Mouse (Mus musculus) heart, embryonic 10.5 days (tissue): ENCODE measurements around the gene Gm28778. TPM values are rescaled to one million over a fixed set of nuclear protein-coding genes. Genes with fewer than 3 reads are reported as not detected.
"Not testable (repeated sequence)": the region's sequence is repeated elsewhere in the genome, so short reads cannot be mapped to it uniquely, and the experiment has no call there.

Source experiments
- DNase-seq: peaks from one replicate; pipeline ENCODE4 v3.0.0-alpha.2; 2017; ENCODE audit warnings: low spot score
- H3K27ac ChIP-seq: fragments of 300-500 bp; sonication (generic); 2 replicates; pipeline ENCODE4 v1.5.1; 2016; ENCODE audit warnings: mild to moderate bottlenecking
- H3K27me3 ChIP-seq: fragments of 300-500 bp; sonication (generic); 2 replicates; pipeline ENCODE4 v1.6.1; 2016; ENCODE audit warnings: mild to moderate bottlenecking; ENCODE audit not compliant: poor library complexity, insufficient read depth, severe bottlenecking
- H3K36me3 ChIP-seq: fragments of 300-500 bp; sonication (generic); 2 replicates; pipeline ENCODE4 v1.6.1; 2016; ENCODE audit warnings: mild to moderate bottlenecking, moderate library complexity
- H3K4me1 ChIP-seq: fragments of 300-500 bp; sonication (generic); 2 replicates; pipeline ENCODE4 v1.6.1; 2016; ENCODE audit warnings: mild to moderate bottlenecking
- H3K4me3 ChIP-seq: fragments of 300-500 bp; sonication (generic); 2 replicates; pipeline ENCODE4 v1.5.1; 2016; ENCODE audit warnings: mild to moderate bottlenecking, moderate library complexity
- H3K9me3 ChIP-seq: fragments of 300-500 bp; sonication (generic); 2 replicates; pipeline ENCODE4 v1.6.1; 2016; ENCODE audit warnings: mild to moderate bottlenecking, moderate library complexity
- WGBS: fragments of 180-500 bp; shearing (Covaris S2); methylation state at CpG from one replicate; pipeline ENCODE4 v1.1.7; 2016; 5-methylcytosine and 5-hydroxymethylcytosine counted together
- polyA plus RNA-seq: library from polyadenylated mRNA; unstranded; fragments of >200 nt; fragmentation: Nextera tagmentation; extraction: Ambion mirVana; gene quantifications from 2 replicates; pipeline ENCODE4 v1.2.1, GENCODE M21; 2016

Gm28778 gene
- polyA plus RNA-seq, result not detected in 2 replicates

DNA sequence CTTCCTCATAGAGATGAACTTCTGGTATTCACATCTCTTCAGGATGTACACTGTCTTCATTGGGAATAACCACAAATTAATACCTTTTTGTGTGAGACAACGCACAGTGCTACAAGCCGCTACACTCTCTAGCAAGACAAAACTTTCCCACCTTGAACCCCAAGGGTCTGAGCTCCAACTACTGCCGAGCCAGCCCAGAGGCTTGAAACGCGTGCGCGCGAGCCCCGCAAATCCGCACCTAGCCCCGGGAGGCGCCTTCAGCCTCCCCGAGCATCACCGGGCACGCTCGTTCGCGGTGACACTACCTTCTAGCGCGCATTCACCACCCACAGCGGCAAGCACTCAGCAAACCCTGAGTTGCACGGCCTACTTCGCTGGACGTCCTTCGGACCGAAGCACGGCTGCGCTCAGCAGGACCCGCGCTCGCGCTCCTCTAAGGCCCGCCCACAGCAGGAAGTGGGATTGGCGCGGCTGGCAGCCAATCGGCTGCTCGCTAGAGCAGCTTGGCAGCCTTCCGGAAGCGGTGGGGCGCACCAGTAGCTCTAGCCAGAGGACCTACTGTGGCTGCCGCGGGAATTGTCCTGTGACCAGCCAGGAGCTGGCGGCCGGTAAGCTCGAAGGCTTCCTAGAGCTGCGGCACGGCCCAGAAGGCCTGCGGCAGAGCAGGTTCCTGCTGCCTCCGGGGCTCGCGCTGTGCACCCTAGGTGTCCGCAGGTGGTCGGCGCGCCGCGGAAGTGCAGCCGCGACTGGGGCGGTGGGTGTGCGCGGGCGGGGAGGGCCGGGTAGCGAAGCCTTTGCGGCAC is at the start of gene Gm28778, which contains the start of the genes Pms1 and Ormdl1:
Gene Gm28778, plus strand, starts transcription at position 531 of the 803 bp plus-strand sequence.
Gene Pms1, minus strand, starts transcription at position 438 of the 803 bp plus-strand sequence.
Gene Ormdl1, plus strand, starts transcription at position 515 of the 803 bp plus-strand sequence.
- DNase-seq, result peak; percentile 97
- Histone ChIP-seq H3K27me3 (no peaks in the 10 kb centered on the region), H3K36me3 (peaks cover 10% of the 10 kb centered on the region; the same call in 1 of the 2 replicates), H3K4me3 (peak within 1 kb of the TSS; percentile 82), H3K27ac (peak within 1 kb of the TSS; percentile 95), H3K4me1 (no peaks in the 10 kb centered on the region), H3K9me3 (no peaks in the 10 kb centered on the region)
- WGBS, result under 1% methylated on average over 66 of the region's 66 CpGs

DNA sequence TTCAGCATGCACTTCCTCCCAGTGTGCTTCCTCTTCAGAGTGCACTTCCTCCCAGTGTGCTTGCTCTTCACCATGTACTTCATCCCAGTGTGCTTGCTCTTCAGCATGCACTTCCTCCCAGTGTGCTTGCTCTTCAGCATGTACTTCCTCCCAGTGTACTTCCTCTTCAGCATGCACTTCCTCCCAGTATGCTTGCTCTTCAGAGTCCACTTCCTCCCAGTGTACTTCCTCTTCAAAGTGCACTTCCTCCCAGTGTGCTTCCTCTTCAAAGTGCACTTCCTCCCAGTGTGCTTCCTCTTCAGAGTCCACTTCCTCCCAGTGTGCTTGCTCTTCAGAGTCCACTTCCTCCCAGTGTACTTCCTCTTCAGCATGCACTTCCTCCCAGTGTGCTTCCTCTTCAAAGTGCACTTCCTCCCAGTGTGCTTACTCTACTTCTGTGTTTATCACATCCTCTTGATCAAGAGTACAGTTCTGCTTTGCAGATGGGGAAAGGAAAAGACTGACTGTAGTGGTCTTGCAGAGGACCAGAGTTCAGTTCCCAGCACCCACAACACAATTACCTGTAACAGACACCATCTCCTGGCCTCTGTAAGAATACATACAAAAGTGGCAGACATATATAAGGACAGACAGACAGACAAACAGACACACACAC is 31.8 kb upstream of the Gm28778 start:
- not testable (repeated sequence) for H3K4me3 ChIP-seq, H3K4me1 ChIP-seq, H3K27me3 ChIP-seq, H3K27ac ChIP-seq, DNase-seq, H3K9me3 ChIP-seq
- H3K36me3 ChIP-seq, result peaks cover 13% of the 10 kb centered on the region

DNA sequence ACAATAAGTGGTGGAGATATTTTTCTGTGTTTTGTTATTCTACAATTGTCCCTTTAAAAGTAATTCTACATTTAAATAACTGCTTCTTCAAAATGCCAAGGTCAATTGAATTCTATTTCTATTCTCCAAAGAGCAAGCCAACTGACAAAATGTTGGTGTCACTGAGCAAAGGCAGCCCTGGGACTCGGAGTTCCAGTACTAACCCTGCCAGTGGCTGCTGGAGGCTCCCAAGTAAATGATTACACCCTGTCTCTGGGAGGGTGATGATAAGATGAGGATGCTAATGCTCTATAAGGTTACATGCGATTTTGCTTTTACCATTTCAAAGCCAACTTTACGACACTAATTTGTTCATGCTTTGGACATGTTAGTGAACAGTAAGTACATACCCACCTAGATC is 27.0 kb upstream of the Gm28778 start:
- no peaks in the 10 kb centered on the region for H3K4me1 ChIP-seq
- H3K4me3 ChIP-seq, result no peak overlapping the region
- H3K9me3 ChIP-seq, result no peaks in the 10 kb centered on the region
- no peaks in the 10 kb centered on the region for H3K27me3 ChIP-seq
- peaks cover 8% of the 10 kb centered on the region for H3K36me3 ChIP-seq
- 65% methylated on average over 3 of the region's 3 CpGs for WGBS
- H3K27ac ChIP-seq, result no peak overlapping the region
- no peak for DNase-seq

DNA sequence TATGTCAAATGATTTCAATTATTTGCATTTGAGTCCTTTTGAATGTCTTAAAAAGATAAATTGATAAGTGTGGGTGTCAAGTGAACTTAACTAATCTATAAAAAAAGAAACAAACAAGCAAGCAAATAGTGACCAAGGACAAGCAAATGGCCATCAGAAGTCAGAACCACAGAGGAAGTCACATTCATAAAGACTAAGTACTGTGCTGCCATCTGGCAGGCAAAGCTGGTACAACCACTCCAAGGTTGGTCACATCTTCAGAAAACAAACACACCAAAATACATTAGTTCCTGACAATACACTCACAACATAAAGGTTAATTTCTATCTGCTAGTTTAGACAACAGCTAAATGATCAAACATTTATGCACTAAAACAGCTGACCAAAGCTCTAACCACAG is 24.3 kb upstream of the Gm28778 start:
- Histone ChIP-seq H3K27me3 (no peaks in the 10 kb centered on the region), H3K4me3 (no peak overlapping the region), H3K36me3 (0 out of 2 replicates have a peak, but pooled peaks cover 2% of the 10 kb centered on the region), H3K4me1 (no peaks in the 10 kb centered on the region), H3K27ac (no peak overlapping the region), H3K9me3 (no peaks in the 10 kb centered on the region)
- DNase-seq, result no peak

DNA sequence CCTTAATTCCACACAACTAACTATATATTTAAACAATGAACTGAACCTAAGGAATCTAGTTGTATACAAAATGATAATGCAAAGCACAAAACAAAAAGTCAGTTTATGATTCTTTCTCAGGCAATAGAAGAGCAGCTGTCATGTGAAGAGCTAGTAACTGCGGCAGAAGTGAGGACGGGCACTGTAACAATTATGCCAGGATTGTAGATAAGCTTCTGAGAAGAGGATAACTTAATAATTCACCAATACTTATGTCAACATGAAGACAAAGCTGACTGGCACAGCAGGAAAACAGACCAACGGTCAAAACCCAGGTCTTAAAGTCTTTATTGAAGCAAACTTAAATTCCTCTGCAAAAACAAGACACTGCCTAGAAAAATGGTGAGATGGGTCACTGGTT is 5.7 kb upstream of the Gm28778 start:
- WGBS, result 76% methylated on average over 3 of the region's 3 CpGs
- H3K27ac ChIP-seq, result no peak overlapping the region
- H3K36me3 ChIP-seq, result peaks cover 10% of the 10 kb centered on the region; the same call in 1 of the 2 replicates
- no peak for DNase-seq
- no peaks in the 10 kb centered on the region for H3K27me3 ChIP-seq
- H3K4me3 ChIP-seq, result no peak overlapping the region
- H3K9me3 ChIP-seq, result peaks cover 2% of the 10 kb centered on the region; the same call in 1 of the 2 replicates
- H3K4me1 ChIP-seq, result no peaks in the 10 kb centered on the region

DNA sequence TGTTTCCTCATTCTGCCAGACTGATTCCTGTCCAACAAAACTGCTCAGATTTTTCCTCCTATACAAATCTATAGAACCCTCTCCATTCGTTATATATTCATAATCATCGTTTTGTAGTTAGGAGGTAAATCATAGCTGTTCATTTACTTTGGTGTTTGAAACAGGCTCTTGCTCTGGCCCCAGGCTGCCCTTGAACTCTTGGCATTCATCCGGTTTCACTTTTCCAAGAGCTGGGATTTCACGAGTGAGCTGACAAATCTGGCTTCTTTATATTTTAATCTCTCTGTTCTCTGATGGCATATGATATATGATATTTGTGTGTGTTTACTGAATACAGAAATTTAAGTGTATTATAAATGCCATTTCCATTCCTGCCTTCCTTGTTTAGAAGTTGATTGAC is 3.6 kb downstream of the Gm28778 start:
- Histone ChIP-seq H3K4me3 (no peak overlapping the region), H3K4me1 (no peaks in the 10 kb centered on the region), H3K27me3 (no peaks in the 10 kb centered on the region), H3K27ac (no peak overlapping the region), H3K9me3 (no peaks in the 10 kb centered on the region), H3K36me3 (peaks cover 8% of the 10 kb centered on the region; the same call in 1 of the 2 replicates)
- WGBS, result 85% methylated on average over 4 of the region's 4 CpGs
- DNase-seq, result no peak

DNA sequence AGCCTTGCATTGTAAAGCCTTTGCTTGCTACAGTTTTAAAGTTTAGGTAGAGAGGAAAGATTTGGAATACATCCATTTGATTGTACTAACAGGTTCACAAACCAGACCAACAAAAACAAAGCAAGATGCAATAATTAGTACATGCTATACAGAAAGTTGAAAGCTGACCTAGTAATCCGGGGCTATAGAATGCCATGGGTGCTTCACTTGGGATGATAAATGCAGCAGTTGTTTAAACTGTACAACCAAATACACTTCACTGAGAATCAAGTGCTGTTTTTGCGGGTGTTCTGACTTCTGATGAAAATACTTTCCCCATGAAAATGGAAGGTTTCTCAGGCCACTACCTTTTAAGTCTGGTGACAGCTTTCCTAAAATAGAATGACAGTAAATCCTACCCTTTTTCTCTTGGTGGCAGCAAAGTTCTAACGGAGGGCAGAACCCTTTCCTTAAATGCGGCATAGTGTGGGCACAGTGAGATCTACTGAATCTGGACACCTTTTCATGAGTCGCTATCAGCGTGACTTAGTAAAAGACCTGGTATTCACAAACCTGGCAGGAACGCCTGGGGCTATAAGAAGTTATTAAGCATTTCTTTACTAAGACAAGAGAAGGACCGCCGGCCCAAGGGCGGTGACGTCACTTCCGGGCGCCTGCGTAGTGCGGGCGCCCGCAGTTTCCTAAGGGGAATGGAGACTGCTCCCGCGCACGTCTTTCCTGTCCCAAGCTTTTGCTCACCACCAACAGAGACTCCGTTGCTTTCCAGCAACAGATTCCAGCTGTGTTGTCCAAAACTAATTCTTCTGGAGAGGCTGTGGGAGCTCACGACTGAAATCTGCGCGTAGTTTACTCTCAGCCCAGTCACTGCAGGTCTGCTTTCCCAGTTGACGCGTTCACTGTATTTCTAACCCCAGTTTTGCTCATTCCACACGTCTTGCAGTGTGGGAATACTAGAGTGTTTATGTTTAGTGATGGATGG is 16.4 kb downstream of the Gm28778 start, which contains the start of gene Osgepl1:
Gene Osgepl1, plus strand, starts transcription at position 636 of the 979 bp plus-strand sequence.
- Histone ChIP-seq H3K9me3 (no peaks in the 10 kb centered on the region), H3K36me3 (peaks cover 17% of the 10 kb centered on the region), H3K4me3 (peak within 1 kb of the TSS; percentile 76), H3K4me1 (no peaks in the 10 kb centered on the region; the same call in 1 of the 2 replicates), H3K27me3 (no peaks in the 10 kb centered on the region), H3K27ac (peak within 1 kb of the TSS; percentile 94)
- DNase-seq, result peak; percentile 89
- 3% methylated on average over 27 of the region's 27 CpGs for WGBS

DNA sequence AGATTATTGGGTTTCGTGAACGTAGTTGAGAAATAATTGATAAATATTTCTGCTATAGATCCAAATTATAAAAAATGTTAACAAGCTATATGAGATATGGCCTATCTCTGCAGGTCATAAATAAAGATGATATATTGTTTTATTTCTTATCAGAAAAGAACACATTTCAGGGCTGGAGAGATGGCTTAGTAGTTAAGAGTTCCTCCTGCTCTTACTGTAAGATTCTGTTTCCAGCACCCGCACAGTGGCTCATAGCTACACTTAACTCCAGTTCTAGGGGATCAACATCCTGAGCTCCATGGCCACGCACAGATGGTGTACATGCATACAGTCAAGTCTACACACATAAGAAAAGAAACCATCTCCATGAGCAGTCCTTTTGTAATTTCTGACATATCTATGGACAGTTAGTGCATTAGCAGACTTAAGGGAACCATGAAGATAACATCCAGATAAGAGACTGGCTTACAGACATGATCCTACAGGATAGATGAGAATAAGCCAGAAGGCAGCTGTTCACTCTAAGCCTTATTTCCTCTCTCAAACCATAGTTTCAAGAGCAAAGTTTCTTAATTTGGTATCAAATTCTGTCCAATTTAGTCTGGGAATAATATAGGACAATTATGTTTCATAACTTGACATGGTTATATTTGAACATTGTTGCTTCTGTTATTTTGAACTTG is 24.9 kb downstream of the Gm28778 start:
- H3K27ac ChIP-seq, result no peak overlapping the region
- no peak for DNase-seq
- peaks cover 36% of the 10 kb centered on the region for H3K36me3 ChIP-seq
- H3K4me1 ChIP-seq, result no peaks in the 10 kb centered on the region
- WGBS, result 93% methylated on average over 4 of the region's 4 CpGs
- H3K4me3 ChIP-seq, result no peak overlapping the region
- H3K9me3 ChIP-seq, result no peaks in the 10 kb centered on the region
- no peaks in the 10 kb centered on the region for H3K27me3 ChIP-seq

DNA sequence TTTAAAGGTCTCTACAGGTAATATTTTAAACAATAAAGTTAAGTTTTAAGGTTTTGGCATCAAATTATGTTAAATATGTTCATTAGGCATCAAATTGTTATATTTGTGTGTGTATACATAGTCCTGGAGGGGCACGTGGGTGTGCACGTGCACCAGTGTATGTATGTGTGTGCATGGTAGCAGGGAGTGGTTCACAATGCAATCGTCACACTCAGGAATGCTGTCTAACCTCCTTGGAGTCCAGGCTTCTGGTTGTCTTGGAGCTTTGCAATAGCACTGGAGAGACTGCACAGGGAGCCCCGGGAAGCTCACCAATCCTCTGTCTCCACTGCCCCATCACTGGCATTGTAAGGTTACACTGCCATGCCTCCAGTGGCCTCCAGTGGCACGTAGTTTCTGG is 26.3 kb downstream of the Gm28778 start:
- no peaks in the 10 kb centered on the region for H3K27me3 ChIP-seq
- 89% methylated on average over 5 of the region's 5 CpGs for WGBS
- H3K27ac ChIP-seq, result no peak overlapping the region
- no peaks in the 10 kb centered on the region for H3K9me3 ChIP-seq
- peaks cover 27% of the 10 kb centered on the region for H3K36me3 ChIP-seq
- no peak for DNase-seq
- H3K4me1 ChIP-seq, result no peaks in the 10 kb centered on the region
- H3K4me3 ChIP-seq, result no peak overlapping the region

DNA sequence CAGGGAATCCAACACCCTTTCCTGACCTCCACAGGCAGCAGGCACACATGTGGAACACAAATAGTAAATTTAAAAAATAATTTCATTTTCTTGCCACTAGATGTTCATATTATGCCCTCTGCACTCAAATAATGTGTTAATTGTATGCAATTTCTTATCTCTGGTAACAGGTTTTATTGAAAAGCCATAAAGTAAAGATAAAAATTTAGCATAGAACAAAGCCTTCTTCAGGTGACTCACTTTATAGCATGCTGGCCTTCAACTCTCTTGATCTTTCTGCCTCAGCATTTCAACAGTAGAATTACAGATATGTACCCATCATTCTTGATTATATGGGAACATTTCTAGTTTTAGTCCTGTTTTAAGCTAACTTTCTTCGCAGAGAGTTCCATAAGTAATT is 27.4 kb downstream of the Gm28778 start:
- H3K9me3 ChIP-seq, result no peaks in the 10 kb centered on the region
- H3K27ac ChIP-seq, result no peak overlapping the region
- WGBS, result 95% methylated on average over 1 of the region's 1 CpGs
- no peaks in the 10 kb centered on the region for H3K4me1 ChIP-seq
- peaks cover 22% of the 10 kb centered on the region for H3K36me3 ChIP-seq
- no peaks in the 10 kb centered on the region for H3K27me3 ChIP-seq
- no peak for DNase-seq
- no peak overlapping the region for H3K4me3 ChIP-seq

DNA sequence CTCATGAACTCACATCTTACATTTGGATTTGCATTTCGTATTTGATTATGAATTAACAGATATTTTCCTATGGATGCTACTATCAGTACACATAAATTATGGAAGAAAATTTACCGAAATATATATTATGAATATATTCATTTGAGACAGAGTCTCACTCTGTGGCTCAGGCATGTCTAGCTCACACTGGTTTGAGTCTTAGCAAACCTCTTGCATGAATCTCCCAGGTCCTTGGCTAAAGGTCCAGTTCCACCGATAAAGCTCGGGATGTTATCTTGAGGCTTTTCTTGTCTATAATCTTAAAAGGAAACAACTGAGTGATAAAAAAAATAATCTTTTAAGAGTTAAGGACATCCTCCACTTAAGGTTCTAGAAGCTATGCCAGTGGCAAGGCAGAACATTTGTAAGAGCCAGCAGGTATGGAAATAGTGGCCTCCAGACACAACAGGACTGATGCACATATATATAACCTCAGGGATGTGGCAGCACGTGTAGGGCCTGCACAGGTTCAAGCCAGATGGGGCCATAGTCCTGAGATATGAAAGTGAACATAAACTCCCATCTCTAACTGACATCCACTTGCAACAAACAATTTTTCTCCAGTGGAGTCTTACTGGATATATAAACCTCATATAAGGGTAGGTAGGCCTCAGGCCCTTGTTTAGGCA is 28.1 kb downstream of the Gm28778 start:
- H3K27me3 ChIP-seq, result no peaks in the 10 kb centered on the region
- H3K27ac ChIP-seq, result no peak overlapping the region
- no peak overlapping the region for H3K4me3 ChIP-seq
- peaks cover 21% of the 10 kb centered on the region for H3K36me3 ChIP-seq
- no peaks in the 10 kb centered on the region for H3K4me1 ChIP-seq
- 78% methylated on average over 5 of the region's 5 CpGs for WGBS
- no peaks in the 10 kb centered on the region for H3K9me3 ChIP-seq
- DNase-seq, result no peak
